Mouse (Mus musculus) left cerebral cortex, adult 11 months (tissue): ENCODE results near the gene Zmynd10.

Source experiments
- DNase-seq: peaks from one replicate; pipeline ENCODE4 v3.0.0; 2022; ENCODE audit warnings: low spot score

The Zmynd10 gene

DNA sequence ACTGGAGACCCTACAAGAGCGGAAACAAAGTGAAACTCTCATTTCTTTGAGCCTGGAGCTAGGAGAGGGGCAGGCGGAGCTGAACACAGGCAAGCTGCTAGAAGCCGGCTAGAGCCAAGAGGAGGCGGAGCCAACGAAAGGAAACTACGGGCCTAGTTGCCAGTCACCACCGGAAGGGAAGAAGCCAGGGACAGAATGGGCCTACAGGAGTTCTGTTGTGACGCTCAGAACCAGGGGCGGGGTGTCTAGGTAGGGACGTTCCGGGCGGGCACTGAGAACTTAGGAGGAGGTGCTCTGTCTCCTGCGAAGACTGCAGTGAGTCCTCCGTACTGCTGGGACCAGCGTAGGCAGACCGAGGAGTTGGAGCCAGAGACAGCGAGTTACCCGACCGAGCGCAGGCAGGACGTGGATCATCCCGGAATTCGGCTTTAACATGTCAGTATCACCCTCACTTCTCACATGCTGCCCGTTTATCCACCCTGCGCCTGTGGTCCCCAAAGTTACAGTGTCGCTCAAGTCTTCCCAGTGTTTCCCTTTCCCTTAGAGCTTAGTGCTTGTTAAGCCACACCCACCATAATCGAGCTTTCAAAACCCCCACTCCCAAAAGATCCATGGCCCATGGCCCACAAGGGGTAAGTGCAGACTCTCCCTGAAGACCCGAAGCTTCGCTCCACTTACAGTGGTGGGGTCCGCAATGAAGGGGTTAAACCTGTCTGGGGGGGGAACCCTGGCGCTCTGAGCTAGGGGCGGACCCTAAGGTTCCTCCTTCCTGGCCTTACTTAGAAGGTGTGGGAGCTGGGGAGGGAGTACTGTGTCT is 33.6 kb downstream of the Zmynd10 start, which contains the start of gene Hyal3:
Gene Hyal3 (plus strand): TSS at position 318 of the 817 bp plus-strand sequence.
- peak; percentile 79 for DNase-seq

DNA sequence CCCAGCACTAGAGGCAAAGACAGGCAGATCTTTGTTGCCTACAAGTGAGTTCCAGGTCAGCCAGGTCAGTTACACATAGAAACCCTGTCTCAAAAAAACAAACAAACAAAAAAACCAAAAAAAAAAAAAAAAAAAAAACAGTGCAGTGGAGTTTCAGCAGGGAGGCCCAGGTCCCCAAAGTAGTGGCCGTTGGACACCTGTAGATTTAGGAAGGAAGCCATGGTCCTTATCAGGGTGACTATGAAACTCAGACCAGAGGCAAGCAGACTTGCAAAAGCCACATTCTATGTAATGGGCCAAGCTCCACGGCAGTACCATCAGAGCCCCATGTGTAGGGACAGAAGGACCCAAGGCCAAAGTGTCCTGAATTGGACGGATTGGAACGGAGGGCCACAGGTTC is 34.5 kb downstream of the Zmynd10 start:
- DNase-seq, result no peak

DNA sequence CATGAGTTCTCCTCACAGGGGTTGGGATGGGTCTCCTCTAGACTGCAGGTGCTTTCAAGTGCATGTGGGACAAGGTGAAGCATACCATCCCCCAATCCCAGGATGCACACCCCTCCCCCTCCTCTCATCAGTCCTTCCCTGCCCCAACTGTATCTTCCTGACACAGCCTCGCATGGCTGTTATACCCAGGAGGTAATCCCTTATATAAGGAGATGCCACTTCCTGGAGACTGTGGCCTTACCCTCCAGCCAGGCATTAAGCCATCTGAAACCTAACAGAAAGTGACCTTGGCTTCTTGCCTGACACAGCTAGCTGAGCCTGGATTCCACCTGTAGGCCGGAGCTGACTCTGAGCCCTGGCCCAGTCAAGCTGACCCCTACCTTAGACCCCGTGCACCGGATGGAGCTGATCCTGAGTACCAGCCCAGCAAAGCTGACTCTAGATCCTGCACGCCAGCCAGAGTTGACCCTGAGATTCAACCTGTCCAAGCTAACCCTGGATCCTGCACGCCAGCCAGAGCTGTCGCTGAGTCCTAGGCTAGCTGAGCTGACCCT is 35.5 kb downstream of the Zmynd10 start:
- no peak for DNase-seq

DNA sequence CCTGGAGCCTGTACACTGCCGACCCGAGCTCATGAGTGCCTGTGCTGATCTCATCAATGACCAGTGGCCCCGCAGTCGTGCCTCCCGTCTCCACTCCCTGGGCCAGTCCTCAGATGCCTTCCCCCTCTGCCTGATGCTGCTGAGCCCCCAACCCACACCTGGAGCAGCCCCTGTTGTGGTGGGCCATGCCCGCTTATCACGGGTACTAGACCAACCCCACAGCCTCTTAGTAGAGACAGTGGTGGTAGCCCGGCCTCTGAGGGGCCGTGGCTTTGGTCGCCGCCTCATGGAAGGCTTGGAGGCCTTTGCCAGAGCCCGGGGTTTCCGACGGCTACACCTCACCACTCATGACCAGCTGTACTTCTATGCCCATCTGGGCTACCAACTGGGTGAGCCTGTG is 36.1 kb downstream of the Zmynd10 start:
- DNase-seq, result no peak

DNA sequence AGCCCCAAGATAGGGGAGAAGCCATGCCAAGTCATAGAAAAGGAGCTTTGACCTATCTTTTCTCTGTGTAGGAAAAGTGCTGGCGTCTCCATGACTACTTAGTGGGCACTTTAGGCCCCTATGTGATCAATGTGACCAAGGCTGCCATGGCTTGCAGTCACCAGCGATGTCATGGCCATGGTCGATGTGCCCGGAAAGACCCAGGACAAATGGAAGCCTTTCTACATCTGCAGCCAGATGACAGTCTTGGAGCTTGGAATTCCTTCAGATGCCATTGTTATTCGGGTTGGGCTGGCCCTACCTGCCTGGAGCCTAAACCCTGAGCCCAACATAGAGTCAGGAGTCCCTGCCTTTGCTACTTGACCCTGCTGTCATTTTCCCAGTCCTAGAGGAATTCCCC is 39.4 kb downstream of the Zmynd10 start:
- DNase-seq, result no peak

DNA sequence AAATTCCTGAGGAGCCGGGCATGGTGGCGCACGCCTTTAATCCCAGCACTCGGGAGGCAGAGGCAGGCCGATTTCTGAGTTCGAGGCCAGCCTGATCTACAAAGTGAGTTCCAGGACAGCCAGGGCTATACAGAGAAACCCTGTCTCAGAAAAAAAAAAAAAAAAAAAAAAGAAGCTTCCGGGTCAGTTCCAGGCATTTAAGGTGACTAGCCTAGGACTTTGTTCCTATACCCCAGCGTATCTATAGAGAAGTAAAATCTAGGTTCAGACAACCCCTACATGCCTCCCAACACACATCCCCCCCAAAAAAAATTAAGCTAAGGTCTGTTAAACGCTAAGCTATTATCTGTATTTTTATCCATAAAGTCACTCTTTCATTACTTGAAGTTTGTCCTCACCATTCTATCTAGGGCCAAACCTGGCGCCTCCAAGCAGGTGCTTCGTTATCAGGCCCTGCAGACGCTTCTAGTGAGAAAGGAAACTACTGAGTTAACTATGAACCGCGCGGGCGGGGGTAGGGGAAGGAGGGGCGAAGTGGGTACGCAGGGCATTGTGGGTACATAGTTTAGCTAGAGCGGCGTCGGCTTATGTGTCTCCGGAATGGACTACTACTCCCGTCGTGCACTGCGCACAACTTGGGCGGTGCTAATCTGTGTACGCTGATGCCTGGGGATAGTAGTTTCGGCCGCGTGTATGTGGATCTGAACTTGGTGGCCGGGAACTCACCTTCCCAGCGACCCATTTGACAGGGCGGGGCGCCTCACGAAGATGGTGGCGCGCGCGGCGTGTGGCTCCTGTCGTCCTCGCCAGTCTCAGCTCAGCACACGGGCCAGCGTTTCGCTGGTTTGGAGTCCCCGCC is 40.1 kb downstream of the Zmynd10 start, which contains the start of gene Ifrd2:
Gene Ifrd2 (plus strand): TSS at position 669 of the 859 bp plus-strand sequence.
- DNase-seq, result peak; percentile 98

DNA sequence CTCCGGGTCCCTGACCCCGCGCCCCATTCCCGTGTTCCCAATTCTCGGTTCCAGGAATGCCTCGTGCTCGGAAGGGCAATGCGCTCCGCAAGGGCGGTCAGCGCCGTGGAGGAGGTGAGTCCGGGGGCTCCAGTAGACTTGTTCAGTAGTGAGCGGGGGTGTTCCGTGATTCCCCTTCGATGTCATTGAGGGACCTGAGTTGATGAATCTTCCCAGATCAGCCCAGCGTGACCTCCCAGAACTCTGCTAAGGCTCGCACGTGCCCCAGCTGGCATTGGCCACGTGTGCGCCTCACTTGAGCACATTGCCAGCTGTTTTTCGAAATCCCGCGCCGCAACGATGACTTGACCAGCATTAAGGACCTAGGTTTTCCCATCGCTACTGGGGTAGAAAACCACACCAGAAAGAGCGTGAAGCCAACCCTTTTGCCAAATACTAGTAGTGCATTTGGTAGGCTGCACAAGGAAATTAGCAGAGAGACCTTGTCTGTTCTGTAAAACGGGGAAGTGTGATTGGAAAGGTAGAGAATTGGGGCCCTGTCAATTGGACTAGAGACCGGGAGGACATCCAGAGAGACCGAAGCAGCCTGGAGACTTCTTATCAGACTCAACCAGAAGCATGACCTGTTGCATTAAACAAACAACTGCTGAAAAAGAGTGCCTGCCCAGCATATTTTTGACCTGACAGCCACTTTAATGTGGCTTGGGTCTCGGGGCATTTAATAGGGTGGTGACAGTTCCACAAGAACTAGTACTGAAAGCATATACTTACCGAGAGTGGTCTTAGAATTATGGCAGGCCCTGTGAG is 40.9 kb downstream of the Zmynd10 start:
- no peak for DNase-seq

DNA sequence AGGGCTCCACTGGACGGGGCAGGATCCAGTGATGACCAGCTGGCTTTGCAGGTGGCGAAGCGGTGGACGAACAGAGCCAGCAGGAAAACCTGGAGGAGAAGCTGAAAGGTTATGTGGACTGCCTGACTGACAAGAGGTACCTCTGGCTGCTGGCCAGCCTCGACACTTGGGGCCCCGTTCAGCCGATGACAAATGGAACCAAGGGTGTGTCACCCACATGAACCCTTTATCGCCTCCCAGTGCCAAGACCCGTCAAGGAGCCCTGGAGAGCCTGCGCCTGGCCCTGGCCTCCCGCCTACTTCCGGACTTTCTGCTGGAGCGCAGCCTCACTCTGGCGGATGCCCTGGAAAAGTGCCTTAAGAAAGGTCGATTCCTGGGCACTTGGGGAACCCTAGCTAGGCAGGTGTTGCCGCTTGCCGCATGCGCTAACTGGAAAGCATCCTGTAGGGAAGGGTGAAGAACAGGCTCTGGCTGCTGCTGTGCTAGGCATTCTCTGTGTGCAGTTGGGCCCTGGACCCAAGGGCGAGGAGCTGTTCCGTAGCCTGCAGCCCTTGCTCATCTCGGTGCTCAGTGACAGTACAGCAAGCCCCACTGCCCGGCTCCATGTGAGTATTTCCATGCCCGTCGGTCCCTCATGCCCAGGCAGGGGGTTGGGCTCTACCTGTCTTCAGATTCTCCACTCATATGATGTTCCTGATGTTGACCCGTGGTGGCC is 43.1 kb downstream of the Zmynd10 start:
- no peak for DNase-seq

DNA sequence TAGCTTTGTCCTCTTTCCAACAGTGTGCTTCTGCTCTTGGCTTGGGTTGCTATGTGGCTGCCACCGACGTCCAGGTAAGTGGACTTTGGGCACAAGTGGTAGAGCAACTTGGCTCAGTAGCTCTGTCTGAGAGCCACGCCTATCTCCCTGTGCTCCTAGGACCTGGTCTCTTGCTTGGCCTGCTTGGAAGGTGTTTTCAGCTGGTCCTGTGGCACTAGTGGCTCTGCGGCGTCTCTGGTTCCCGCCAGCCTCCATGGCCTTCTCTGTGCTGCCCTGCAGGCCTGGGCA is 43.6 kb downstream of the Zmynd10 start:
- DNase-seq, result no peak

DNA sequence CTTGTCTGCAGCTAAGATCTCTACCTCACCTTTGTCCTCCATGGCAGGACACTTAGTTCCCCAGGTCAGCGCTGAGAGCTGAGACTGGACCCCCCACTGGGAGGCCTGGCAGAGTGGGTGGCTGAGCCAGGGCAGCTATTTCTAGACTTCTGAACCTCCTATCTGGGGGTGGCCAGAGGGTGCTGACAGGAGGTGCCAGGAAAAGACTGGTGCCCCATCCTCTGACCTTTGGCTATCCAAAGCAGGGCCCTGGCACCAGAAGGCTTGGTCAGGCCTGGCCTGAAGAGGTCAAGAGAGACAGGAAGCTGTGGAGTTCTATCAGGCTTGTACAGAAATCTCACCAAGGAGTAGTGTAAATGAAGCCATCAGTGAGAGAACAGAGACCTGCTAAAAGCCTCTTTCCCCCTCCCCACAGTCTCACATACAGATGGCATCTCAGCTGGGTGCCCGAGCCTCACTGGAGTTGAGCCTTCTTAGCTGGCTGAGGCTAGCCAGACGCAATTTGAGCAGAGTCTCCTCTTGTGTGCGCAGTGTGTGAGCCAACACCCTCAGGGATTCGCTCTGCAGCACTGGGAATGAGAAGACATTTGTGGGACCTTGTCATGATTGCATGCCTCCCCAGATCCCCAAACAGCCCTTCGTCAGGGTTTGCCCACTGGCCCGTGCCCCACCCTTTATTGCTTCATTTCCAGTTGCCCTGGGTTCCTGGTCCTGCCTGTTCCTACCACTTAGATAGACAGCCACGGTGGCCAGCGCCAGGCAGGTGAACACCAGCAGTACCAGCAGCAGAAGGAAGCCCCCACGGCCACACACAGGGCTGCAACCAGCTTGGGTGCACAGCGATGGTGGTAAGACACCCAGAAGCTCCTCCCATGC is 46.2 kb downstream of the Zmynd10 start:
- no peak for DNase-seq

DNA sequence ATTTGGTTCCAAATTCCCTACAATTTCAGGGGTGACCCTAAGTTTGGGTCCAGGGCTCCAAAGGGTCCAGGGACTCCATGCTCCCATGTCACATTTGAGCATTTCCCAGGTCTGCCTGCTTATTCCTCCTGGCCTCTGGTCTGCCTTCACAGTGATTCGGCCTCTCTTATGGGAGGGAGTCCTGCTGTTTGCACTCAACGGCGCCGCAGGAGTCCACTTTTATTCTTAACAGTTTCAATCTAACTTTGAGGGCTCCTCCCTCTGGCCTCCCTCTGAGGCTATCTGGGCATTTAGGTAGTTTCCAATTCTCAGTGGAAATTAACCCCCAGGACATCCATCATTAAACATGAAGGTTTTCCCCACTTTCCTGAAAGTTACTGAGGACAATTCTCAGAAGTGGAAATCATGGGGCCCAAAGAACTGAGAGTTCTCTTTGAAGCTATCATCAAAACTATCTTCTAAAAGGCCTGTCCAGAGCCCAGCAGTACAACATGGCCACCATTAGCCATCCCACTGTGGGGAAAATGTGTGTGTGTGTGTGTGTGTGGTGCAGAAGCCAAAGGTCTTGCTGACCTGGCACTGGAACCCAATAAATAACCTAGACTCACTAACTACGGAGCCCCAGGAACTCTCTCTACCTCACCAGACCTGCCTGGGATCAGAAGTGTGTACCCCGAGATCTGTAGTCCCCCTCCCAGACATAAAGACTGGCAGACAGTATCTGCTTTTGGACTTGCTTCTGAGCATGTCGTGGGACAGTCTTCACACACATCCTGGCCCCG is 47.4 kb downstream of the Zmynd10 start:
- DNase-seq, result no peak

DNA sequence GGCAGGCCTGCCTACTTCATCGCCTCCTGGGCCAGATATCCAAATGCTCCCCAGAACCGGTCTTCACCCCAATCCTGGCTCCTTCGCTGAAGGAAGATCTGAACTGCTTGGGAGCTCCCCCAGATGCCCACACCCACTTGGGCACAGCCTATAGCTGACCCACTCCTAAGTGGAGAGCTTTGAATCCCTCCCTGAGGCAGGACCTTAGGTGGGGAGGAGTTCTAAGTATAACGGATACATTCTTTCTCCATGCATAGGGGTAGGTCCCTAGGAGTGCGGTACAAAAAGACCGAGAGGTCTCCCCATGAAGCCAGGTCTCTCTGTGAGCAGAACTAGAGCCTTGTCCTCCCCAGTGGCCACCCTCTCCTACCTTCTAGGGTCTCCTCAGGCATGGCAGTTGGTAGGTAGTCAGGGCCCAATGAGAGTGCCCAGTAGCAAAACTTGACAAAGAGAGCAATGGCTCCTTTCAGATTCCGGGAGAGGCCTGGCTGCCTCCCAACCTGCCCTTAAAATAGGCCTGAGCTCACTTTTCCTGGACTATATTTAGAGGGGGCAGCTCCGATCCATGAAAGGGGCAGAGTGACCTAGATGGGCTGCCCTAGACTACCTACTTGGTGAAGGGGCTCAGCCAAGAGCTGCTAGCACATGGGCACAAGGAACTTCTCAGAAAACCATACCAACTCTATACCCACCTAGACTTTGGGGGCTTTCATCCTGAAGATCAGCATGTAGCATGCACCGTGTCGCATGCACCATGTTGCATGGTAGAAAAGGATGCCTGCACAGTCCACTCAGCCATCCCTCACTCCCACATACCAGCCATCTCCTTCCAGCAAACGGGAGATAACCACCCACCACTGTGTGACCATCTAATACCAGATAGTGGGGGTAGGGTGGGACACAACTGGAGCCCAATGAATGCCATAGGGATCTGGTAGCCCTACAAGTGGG is 49.8 kb downstream of the Zmynd10 start:
- DNase-seq, result no peak

DNA sequence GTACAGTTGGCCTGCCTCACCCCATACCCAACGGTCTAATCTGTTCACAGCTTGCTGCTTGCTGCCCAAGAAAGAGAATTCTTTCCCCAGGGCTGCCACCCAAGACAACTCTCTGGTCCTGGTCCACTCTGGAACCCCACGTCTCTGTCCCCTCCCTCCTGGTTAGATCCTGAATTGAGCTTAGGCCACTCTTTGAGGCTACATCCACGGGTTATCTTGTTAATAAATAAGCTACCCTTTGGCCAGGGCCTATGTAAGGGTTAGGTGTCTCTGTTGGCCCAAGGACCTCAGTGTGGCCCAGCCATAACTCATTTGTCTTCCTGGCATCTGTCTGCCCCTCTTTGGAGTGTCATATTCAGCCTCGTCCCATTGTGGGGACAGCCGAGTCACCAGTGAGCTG is 51.3 kb downstream of the Zmynd10 start:
- no peak for DNase-seq

DNA sequence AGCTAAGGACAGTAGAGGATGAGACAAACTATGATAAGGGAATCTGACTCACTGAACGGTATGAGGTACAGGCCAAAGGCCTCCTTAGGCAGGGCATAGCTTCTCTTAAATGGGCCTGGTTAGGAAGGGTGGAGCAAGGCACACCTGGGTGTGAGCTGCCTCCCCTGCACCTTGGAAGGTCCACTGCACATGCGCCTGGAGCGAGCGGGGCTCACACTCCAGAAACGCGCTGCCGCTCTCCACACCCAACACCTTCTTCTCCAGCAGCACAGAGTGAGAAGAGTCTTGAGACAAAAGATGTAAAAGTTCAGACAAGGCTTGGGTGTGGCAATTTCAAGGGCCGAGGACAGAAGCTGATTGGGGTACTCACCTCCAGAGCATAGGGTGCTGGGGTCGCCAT is 52.3 kb downstream of the Zmynd10 start:
- no peak for DNase-seq

DNA sequence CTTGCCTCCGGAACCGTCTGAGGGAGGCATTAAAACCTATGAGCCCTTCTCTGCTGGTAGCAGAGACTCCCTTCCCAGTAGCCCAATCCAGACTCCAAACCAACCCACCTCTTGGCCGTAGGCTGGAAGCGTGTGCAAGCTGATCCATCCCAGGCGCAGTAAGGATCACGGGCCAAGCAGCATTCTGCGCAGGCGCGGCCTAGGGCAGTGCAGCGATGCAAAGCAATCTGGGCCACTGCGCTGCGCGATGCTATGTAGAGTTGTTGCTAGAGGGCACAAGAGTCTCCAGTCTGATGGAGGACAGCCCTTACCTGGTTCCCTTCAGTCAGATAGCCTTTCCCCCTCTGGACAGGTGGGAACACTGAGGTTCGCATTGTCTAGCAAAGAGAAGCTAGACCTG is 52.7 kb downstream of the Zmynd10 start:
- no peak for DNase-seq

DNA sequence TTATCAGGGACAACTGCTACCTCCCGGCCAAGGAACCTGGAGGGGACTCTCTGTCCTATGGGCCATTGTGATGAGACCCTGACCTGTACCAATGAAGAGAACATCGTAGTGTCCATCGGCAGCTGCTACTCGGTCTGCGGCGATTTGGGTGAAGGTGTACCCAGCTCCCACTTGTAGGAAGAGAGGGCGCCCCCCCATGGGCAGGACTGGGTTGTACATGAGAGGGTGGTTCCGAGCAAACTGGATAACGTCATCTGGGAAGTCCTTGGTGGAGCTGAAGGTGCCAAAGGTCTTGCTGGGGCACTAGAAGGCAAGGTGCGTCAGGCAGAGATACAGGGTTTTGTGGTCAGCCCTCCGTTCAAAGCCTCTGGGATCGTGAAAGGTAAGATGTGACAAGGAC is 53.6 kb downstream of the Zmynd10 start:
- DNase-seq, result no peak
